Mouse (Mus musculus) layer of hippocampus, postnatal 36 days (tissue): ENCODE data around the gene H2-M10.6. TPM values are rescaled to one million over a fixed set of nuclear protein-coding genes. Genes with fewer than 3 reads are reported as not detected.

Experiments
- DNase-seq, 2 experiments: peaks; one replicate each; pipeline ENCODE4 v3.0.0; 2022
- total RNA-seq, 2 experiments: library from RNA; stranded (reverse); gene quantifications; 2 replicates each; pipeline ENCODE4 v1.2.3; 2021

H2-M10.6 gene
- total RNA-seq, 2 experiments from 2014 or later, result not detected

GRCm38 (mm10) chr17:36843696-36844095, 31.7 kb downstream of the H2-M10.6 start:
- no peak for DNase-seq

GRCm38 (mm10) chr17:36844286-36844719, 32.3 kb downstream of the H2-M10.6 start:
- DNase-seq, result no peak

- DNase-seq, result no peak
Observed at GRCm38 (mm10) chr17:36844725-36845124, 32.8 kb downstream of the H2-M10.6 start.

- DNase-seq, result no peak
Observed at GRCm38 (mm10) chr17:36848911-36849310, 36.9 kb downstream of the H2-M10.6 start.

GRCm38 (mm10) chr17:36849992-36850391, 38.0 kb downstream of the H2-M10.6 start:
- no peak for DNase-seq

- no peak for DNase-seq
Observed at GRCm38 (mm10) chr17:36851200-36851599, 39.2 kb downstream of the H2-M10.6 start.

- DNase-seq, result no peak
Observed at GRCm38 (mm10) chr17:36851627-36852026, 39.7 kb downstream of the H2-M10.6 start.

- DNase-seq, result no peak
Observed at GRCm38 (mm10) chr17:36855484-36855883, 43.5 kb downstream of the H2-M10.6 start.

GRCm38 (mm10) chr17:36856236-36856635, 44.3 kb downstream of the H2-M10.6 start:
- no peak for DNase-seq

GRCm38 (mm10) chr17:36858181-36858580, 46.2 kb downstream of the H2-M10.6 start:
- no peak for DNase-seq

- DNase-seq, result no peak
Observed at GRCm38 (mm10) chr17:36861680-36862079, 49.7 kb downstream of the H2-M10.6 start.

Other genes starting within 250 kb of the H2-M10.6 start
- gene H2-M9, start 169.5 kb upstream of the H2-M10.6 start, total RNA-seq, result not detected
- gene H2-M1, start 140.0 kb upstream of the H2-M10.6 start, total RNA-seq, result not detected
- not detected for gene H2-M10.5, start 39.3 kb upstream of the H2-M10.6 start, total RNA-seq
- gene Trim26, start 25.0 kb downstream of the H2-M10.6 start, total RNA-seq, result 10 to 100 TPM; 15.9 to 20.3 TPM
- gene Trim15, start 55.0 kb downstream of the H2-M10.6 start, total RNA-seq, result not detected
- gene Trim10, start 57.4 kb downstream of the H2-M10.6 start, total RNA-seq, result not detected
- not detected for gene Trim40, start 78.0 kb downstream of the H2-M10.6 start, total RNA-seq
- not detected for gene Trim31, start 85.9 kb downstream of the H2-M10.6 start, total RNA-seq
- gene Rnf39, start 130.7 kb downstream of the H2-M10.6 start, total RNA-seq, result 1 to 10 TPM; 4.4 to 7.3 TPM
- gene Ppp1r11, start 139.6 kb downstream of the H2-M10.6 start, total RNA-seq, result 100 to 1,000 TPM; 132 to 138 TPM
- gene Znrd1, start 146.4 kb downstream of the H2-M10.6 start, total RNA-seq, result 10 to 100 TPM; 37.6 to 41.3 TPM
- 1 to 10 TPM; 6.1 to 8.8 TPM for gene Znrd1as, start 146.4 kb downstream of the H2-M10.6 start, total RNA-seq
- gene 2410137M14Rik, start 169.1 kb downstream of the H2-M10.6 start, total RNA-seq, result not detected
- 1 to 10 TPM in 1 of 2 experiments, under 1 TPM in 1; 1.00 to 1.1 TPM for gene H2-M5, start 177.4 kb downstream of the H2-M10.6 start, total RNA-seq
- gene Zfp57, start 189.0 kb downstream of the H2-M10.6 start, total RNA-seq, result 10 to 100 TPM; 15.9 to 18.1 TPM
- 10 to 100 TPM; 67.6 to 72.6 TPM for gene Mog, start 211.2 kb downstream of the H2-M10.6 start, total RNA-seq
- gene Gabbr1, start 233.8 kb downstream of the H2-M10.6 start, total RNA-seq, result 100 to 1,000 TPM; 688 to 703 TPM